Mouse (Mus musculus) myocyte (in vitro differentiated cells): ENCODE data around the gene Pnmt.

Experiments used
- CEBPB ChIP-seq: IDR thresholded peaks from 2 replicates; pipeline ENCODE4 v1.6.1; 2011; ENCODE audit warnings: mild to moderate bottlenecking, moderate library complexity; ENCODE audit not compliant: poor library complexity, insufficient read depth, severe bottlenecking
- E2F4 ChIP-seq: IDR thresholded peaks from one replicate; pipeline ENCODE4 v1.6.1; 2011; ENCODE audit warnings: mild to moderate bottlenecking, control low read depth, moderate library complexity; ENCODE audit not compliant: insufficient read depth
- MAX ChIP-seq: IDR thresholded peaks from one replicate; pipeline ENCODE4 v1.6.1; 2011; ENCODE audit warnings: low read depth, mild to moderate bottlenecking, control low read depth
- MYOD1 ChIP-seq, 3 experiments: IDR thresholded peaks; one replicate each; pipeline ENCODE4 v1.6.1; 2011; ENCODE audit warnings: control low read depth in 2 of 3, low read depth in 2 of 3, mild to moderate bottlenecking in 2 of 3, moderate library complexity in 1 of 3; ENCODE audit not compliant: insufficient read length in 2 of 3, control insufficient read depth in 1 of 3
- MYOG ChIP-seq, 3 experiments: IDR thresholded peaks; one replicate each; pipeline ENCODE4 v1.6.1; 2011; ENCODE audit warnings: control low read depth in 2 of 3, low read depth in 2 of 3, mild to moderate bottlenecking in 2 of 3; ENCODE audit not compliant: insufficient read length in 2 of 3, control insufficient read depth in 1 of 3, insufficient read depth in 1 of 3
- POLR2A ChIP-seq: IDR thresholded peaks from one replicate; pipeline ENCODE4 v1.6.1; 2011; ENCODE audit warnings: low read depth, mild to moderate bottlenecking, control low read depth, moderate library complexity; ENCODE audit not compliant: insufficient read length
- POLR2AphosphoS2 ChIP-seq: IDR thresholded peaks from one replicate; pipeline ENCODE4 v1.6.1; 2011; ENCODE audit warnings: low read depth, control low read depth; ENCODE audit not compliant: insufficient read length
- REST ChIP-seq: IDR thresholded peaks from one replicate; pipeline ENCODE4 v1.6.1; 2011; ENCODE audit warnings: mild to moderate bottlenecking, control low read depth, moderate library complexity; ENCODE audit not compliant: insufficient read depth, insufficient read length
- SRF ChIP-seq: IDR thresholded peaks from one replicate; pipeline ENCODE4 v1.6.1; 2011; ENCODE audit warnings: low read depth; ENCODE audit not compliant: control insufficient read depth, insufficient read length
- TCF12 ChIP-seq: IDR thresholded peaks from one replicate; pipeline ENCODE4 v1.6.1; 2011; ENCODE audit warnings: mild to moderate bottlenecking, control low read depth; ENCODE audit not compliant: poor library complexity, insufficient read depth, severe bottlenecking
- TCF3 ChIP-seq: IDR thresholded peaks from one replicate; pipeline ENCODE4 v1.6.1; 2011; ENCODE audit warnings: low read depth, control low read depth; ENCODE audit not compliant: insufficient read length
- USF1 ChIP-seq: IDR thresholded peaks from one replicate; pipeline ENCODE4 v1.6.1; 2011; ENCODE audit warnings: low read depth, mild to moderate bottlenecking, control low read depth, moderate library complexity

- TF ChIP-seq POLR2A: no peak
- no peak for TF ChIP-seq TCF3
- no peak for TF ChIP-seq MYOD1 (IDR thresholded peaks at IDR 0.05; ENCODE audit: control insufficient read depth in 1 of 3, insufficient read length in 2 of 3, low read depth in 2 of 3)
- no peak for TF ChIP-seq MYOG (IDR thresholded peaks at IDR 0.05; ENCODE audit: control insufficient read depth in 1 of 3, insufficient read depth in 1 of 3, insufficient read length in 2 of 3, low read depth in 2 of 3)
- TF ChIP-seq REST: no peak
- TF ChIP-seq CEBPB: no peak
- TF ChIP-seq TCF12: no peak
- no peak for TF ChIP-seq SRF
- TF ChIP-seq E2F4: no peak
- TF ChIP-seq MAX: no peak
- TF ChIP-seq POLR2AphosphoS2: no peak
- TF ChIP-seq USF1: no peak
Measured at GRCm38 (mm10) chr11:98369337-98369736, 16.9 kb upstream of the Pnmt start.
